Mouse (Mus musculus): ENCODE measurements around the gene Zc3h18.

GRCm38 (mm10) chr8:122435375-122435774 lies 59.0 kb downstream of the Zc3h18 start:
- TF ChIP-seq CTCF (IDR thresholded peaks at IDR 0.05; ENCODE audit: low read depth, low read length) (peak; percentile 60), POLR2A (IDR thresholded peaks at IDR 0.05; ENCODE audit: borderline replicate concordance, low read depth, low read length) (no peak)
